Mouse (Mus musculus) ES-CJ7 (cell line): ENCODE measurements around the gene Sparcl1.

ENCODE experiments used
- DNase-seq: peaks from one replicate; pipeline ENCODE4 v3.0.0; 2011; ENCODE audit warnings: low read depth, low spot score

Sparcl1 gene

DNA sequence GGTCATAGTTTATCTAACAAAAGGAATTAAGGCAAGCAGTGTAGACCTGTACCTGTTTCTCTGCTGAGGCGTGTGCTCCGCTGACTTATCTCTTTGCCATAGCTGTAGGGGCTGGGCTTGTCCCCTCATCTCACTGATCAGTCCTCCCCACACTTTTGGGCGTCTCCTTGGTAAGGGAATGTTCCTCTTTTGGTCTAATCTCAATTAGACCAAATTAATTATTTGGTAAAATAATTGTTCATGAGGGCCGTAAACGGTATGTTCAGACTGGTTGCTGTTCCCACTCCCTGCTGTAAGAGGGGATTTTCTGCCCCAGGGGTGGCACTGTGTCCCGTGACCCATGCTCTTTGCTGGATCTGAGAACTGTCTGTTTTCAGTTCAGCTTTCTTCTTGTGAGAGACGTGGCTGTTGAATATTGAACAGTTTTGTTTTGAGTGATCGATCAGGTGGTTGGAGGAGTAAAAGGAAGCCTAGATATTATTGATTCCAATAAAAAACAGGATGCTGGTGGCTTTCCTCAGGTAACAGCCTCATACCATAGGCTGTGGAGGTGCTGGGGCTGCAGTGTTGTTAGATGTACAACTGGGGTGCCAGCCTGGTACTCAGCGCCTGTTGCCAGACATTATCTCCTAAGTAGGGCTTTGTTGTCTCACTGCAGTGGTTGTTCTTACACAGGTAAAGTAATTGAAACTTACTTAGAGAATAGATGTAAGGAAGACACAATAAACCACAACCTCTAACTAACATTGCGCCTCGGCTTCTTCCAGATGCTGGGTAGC, 50.6 kb downstream of the Sparcl1 start:
- DNase-seq, result no peak

DNA sequence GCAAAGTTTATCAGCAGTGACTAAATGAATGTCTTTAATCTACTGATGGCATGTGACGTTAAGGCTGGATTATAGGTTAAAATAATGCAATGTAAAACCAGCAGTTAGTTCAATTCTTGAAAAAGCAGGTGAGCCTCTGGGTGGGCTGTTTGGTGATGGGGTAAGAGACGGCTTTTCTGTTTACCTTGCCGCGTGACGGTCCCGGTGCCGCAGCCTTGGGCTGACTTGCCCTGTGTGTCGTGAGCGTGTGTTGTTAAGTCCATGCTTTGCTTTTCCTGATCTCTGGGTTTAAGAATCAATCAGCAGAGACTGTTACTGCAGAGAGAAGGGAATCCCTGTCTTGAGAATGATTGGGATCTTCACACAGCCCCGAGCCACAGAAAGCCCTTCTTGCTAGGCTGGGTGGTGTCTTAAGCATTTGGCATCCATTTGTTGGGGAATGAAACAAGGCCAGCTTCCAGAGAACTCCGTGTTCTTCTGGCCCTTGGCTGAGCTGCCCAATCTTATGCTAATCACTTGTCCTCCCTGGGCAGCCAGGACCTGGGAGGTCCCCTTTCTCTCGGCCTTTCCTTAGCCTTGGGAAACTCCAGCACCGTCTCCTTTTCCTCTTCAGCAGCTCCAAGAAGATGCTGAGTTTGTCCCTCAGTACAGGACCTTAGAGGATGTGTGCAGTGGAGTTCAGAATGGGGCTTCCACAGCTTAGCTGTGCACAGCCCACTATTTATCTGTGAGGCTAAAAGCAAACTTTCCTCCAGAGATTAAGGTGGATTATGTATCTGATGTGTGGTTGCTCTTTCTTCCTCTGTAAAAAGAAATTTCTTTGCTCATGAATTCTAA, 51.4 kb downstream of the Sparcl1 start:
- peak; percentile 60 for DNase-seq

- DNase-seq, result no peak
These were observed 53.1 kb downstream of the Sparcl1 start for GRCm38 (mm10) chr5:104060429-104060828.

DNA sequence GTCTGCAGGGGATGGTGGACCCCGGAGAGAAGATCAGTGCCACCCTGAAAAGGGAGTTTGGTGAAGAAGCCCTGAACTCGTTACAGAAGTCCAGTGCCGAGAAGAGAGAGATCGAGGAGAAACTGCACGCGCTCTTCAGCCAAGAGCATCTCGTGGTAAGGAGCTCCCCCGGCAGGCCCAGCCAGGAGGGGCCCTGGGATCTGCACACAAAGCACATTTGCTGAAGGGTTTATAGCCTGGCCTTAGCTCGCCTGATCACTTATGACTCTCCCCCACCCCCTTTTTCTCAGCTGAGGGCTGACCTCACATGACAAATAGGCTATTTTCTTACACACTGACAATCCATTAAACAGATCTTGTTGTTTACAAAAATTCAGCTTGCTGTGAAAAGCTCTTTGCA, 53.9 kb downstream of the Sparcl1 start:
- no peak for DNase-seq

GRCm38 (mm10) chr5:104058021-104058420, 55.5 kb downstream of the Sparcl1 start:
- DNase-seq, result peak; percentile 40

- DNase-seq, result no peak
These were observed 57.2 kb downstream of the Sparcl1 start for GRCm38 (mm10) chr5:104056295-104056694.

GRCm38 (mm10) chr5:104055816-104056215, 57.7 kb downstream of the Sparcl1 start:
- no peak for DNase-seq

- no peak for DNase-seq
These were observed 58.6 kb downstream of the Sparcl1 start for GRCm38 (mm10) chr5:104054938-104055337.

- peak; percentile 77 for DNase-seq
These were observed 60.6 kb downstream of the Sparcl1 start for GRCm38 (mm10) chr5:104052956-104053355.

DNA sequence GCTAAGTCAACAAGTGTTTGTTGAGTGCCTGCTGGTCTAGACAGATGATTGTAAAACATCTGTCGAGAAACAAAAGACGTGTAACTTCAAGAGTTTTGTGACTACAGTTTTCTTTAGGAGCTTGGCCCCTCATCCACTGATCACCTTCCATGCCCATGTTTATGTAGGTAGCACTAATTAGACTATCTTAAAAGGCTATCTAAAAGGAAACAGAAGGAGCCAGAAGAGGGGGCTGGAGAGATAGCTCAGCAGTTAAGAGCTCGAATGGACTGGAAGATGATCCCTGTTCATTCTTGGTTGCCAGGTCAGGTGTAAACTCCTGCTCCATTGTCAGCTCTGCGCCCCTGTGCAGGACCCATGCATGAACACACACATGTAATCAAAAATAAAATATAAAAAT, 65.4 kb downstream of the Sparcl1 start:
- peak; percentile 43 for DNase-seq

GRCm38 (mm10) chr5:104047200-104048105, 66.1 kb downstream of the Sparcl1 start:
- DNase-seq, result no peak

DNA sequence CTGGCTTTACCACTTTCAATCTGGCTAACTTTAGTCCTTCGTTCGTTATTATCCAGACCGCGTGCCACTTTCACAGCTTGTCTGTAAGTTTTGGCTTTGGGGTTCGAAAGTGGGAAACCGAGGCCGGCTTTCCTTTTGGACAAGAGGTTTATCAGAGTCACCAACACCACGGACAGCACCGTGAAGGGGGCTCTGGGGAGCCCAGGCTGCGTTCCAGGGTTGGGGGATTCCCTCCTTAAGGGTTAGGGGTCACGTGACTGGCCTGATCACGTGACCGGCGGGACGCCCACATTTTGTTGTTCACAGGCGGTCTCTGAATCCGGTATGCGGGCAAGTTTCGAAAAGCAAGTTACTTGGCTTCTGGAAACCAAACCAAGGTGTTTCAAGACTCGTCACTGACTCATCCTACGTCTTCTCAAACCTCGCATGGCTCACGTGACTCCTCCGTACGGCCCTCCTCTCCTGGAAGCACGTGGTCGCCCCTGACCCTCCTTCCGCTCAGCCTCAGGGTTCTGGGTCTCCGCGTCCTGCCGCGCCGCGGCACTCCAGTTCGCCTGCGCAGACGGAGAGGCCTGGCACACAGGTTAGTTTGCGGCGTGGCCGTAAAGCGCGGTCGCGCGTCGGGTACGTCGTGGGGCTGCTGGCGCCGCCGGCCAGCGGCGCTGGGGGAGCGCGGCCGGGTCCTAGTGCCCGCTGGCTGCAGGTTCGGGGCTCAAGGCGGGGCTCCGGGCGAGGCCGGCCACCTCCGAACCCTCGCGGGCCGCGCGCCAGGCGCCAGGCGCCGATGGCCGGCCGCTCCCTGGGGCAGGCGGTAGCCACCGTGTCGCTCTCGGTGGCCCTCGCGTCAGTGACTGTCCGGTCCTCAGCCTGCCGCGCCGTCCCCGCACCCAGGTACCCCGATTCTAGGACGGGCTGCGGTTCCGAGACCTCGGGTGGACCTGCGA, 67.0 kb downstream of the Sparcl1 start, which contains the start of gene Nudt9:
Gene Nudt9 (plus strand): TSS at position 51 of the 944 bp plus-strand sequence.
- DNase-seq, result peak; percentile 98

- no peak for DNase-seq
These were observed 69.8 kb downstream of the Sparcl1 start for GRCm38 (mm10) chr5:104043704-104044103.

GRCm38 (mm10) chr5:104042906-104043305, 70.6 kb downstream of the Sparcl1 start:
- no peak for DNase-seq

GRCm38 (mm10) chr5:104039154-104039932, 74.2 kb downstream of the Sparcl1 start:
- DNase-seq, result peak; percentile 65

DNA sequence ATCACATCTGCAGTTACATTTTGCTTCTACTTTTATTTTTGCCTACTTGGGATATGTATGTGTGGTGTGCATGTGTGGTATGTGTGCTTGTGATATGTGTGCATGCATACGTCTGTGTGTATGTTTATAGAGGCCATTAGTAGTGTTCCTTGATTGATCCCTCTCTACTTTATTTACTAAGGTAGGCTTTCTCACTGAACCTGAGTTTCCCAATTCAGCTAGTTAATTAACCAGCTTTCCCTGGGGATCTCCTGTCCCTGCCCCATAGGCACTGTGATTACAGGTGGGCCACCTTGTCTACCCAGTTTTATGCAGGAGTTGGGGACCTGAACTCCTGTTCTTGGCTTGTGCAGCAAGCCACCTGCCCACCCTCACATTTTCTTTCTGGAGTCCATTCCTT, 76.8 kb downstream of the Sparcl1 start:
- DNase-seq, result no peak

GRCm38 (mm10) chr5:104035824-104036223, 77.7 kb downstream of the Sparcl1 start:
- no peak for DNase-seq

GRCm38 (mm10) chr5:104035066-104035465, 78.5 kb downstream of the Sparcl1 start:
- DNase-seq, result no peak

- DNase-seq, result no peak
These were observed 81.0 kb downstream of the Sparcl1 start for GRCm38 (mm10) chr5:104032434-104033097.
